Mouse (Mus musculus) heart, embryonic 15.5 days (tissue): ENCODE results near the gene Ubash3b. TPM values are rescaled to one million over a fixed set of nuclear protein-coding genes. Genes with fewer than 3 reads are reported as not detected.
A peak's percentile ranks its signal among the peaks of the same experiment; 100 is the strongest.

Source experiments
- ATAC-seq: fragments of 200-750 bp; cut with Nextera tagmentation; replicated peaks from 2 replicates; pipeline ENCODE4 v1.8.0; 2017; ENCODE audit warnings: low read depth, moderate TSS enrichment; ENCODE audit not compliant: insufficient number of reproducible peaks, insufficient read depth, low FRiP score
- H3K27ac ChIP-seq: fragments of 300-500 bp; sonication (generic); 2 replicates; pipeline ENCODE4 v1.5.1; 2015; ENCODE audit warnings: mild to moderate bottlenecking, inconsistent platforms
- H3K27me3 ChIP-seq: fragments of 300-500 bp; sonication (generic); 2 replicates; pipeline ENCODE4 v1.6.1; 2015; ENCODE audit warnings: inconsistent platforms
- H3K36me3 ChIP-seq: fragments of 300-500 bp; sonication (generic); 2 replicates; pipeline ENCODE4 v1.6.1; 2015; ENCODE audit warnings: mild to moderate bottlenecking, inconsistent platforms
- H3K4me1 ChIP-seq: fragments of 300-500 bp; sonication (generic); replicated peaks from 2 replicates; pipeline ENCODE4 v1.6.1; 2015; ENCODE audit warnings: inconsistent platforms
- H3K4me2 ChIP-seq: fragments of 300-500 bp; sonication (generic); 2 replicates; pipeline ENCODE4 v1.6.1; 2015; ENCODE audit warnings: inconsistent platforms, mild to moderate bottlenecking, moderate library complexity
- H3K4me3 ChIP-seq: fragments of 300-500 bp; sonication (generic); 2 replicates; pipeline ENCODE4 v1.5.1; 2015; ENCODE audit warnings: mild to moderate bottlenecking, inconsistent platforms
- H3K9ac ChIP-seq: fragments of 300-500 bp; sonication (generic); 2 replicates; pipeline ENCODE4 v1.6.1; 2015; ENCODE audit warnings: mild to moderate bottlenecking, inconsistent platforms
- H3K9me3 ChIP-seq: fragments of 300-500 bp; sonication (generic); replicated peaks from 2 replicates; pipeline ENCODE4 v1.6.1; 2016; ENCODE audit warnings: inconsistent platforms
- WGBS: fragments of 180-500 bp; shearing (Covaris S2); methylation state at CpG from one replicate; pipeline ENCODE4 v1.1.7; 2015; ENCODE audit warnings: mixed read lengths; 5-methylcytosine and 5-hydroxymethylcytosine counted together
- polyA plus RNA-seq: library from polyadenylated mRNA; unstranded; fragments of >200 nt; fragmentation: Nextera tagmentation; extraction: Ambion mirVana; gene quantifications from 2 replicates; pipeline ENCODE4 v1.2.1, GENCODE M21; 2015

The Ubash3b gene
- polyA plus RNA-seq, 1 experiment from 2014 or later = 6.8 TPM

DNA sequence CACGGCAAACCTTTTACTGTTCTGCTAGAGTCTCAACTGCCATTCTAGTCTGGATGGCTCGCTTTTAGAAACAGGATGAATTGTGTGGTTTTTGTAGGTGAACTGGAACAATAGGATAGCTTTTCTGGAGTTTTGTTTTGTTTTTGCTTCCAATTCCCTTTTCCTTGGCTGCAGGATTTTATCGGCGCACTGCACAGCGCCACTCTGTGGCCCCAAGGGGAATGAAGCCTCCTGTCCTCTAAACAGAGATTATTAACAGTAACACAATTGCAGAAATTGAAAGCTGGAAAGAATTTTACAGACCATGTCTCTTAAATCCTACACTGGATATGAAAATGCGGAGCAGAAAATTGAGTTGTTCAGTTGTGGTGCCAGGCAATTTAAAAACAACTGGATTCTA is 179.0 kb downstream of the Ubash3b start:
- 40% methylated on average over 6 of the region's 6 CpGs for WGBS
- Histone ChIP-seq H3K27me3 (no peaks in the 10 kb centered on the region), H3K9ac (no peak overlapping the region), H3K4me1 (no peaks in the 10 kb centered on the region), H3K36me3 (no peaks in the 10 kb centered on the region), H3K4me2 (no peak overlapping the region), H3K4me3 (no peak overlapping the region), H3K9me3 (no peaks in the 10 kb centered on the region), H3K27ac (no peak overlapping the region)
- no peak for ATAC-seq

DNA sequence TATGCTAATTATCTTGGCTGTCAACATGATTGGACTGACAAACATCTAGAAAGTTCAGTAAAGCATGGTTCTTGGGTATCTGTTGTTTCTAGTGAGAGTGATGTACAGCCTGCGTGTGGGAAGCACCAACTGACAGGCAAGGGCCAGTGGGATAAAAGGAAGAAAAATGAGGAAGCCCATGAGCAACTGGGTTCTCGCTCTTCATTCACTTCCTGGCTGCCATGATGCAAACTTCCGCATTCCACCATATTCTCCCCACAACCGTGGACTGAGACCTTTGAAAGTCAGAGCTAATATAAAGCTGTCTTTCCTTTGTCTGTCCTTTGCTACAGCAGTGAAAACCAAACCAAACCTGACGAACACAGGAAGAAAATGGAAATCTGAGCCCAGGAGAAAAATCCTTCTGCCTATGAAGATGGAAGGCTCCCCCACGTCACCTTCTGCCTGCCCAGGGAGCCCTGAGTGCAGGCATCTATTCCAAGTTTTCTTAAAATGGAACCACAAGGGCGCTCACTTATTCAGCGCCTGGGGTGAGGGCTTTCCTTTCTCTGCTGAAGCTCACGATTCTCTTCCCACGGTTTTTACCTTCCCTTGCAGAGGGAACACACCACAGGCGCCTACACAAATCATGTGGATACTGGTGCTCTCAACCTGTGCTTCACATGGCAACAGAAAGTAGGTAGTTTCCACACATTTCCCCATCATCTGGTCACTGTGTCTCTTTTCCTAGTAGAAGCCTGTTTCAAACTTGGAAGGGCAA is 187.3 kb downstream of the Ubash3b start:
- H3K4me3 ChIP-seq = no peak overlapping the region
- no peak overlapping the region for H3K9ac ChIP-seq

DNA sequence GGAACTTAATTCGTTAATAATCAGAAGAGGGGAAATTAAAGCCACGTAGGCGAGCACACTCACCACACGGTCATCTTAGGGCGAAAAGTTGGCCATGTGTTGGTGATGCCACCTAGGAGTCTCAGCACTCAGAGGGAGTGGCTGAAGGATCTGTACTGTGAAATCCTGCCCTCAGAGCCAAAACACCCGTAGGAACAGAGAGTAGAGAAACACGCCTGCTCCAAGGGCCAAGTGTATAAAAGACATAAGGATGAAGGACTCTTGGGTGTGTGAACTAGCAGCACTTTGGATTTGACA is 197.1 kb downstream of the Ubash3b start:
- Histone ChIP-seq H3K4me1 (peaks cover 7% of the 10 kb centered on the region), H3K9me3 (no peaks in the 10 kb centered on the region), H3K9ac (no peak overlapping the region), H3K27me3 (peaks cover 47% of the 10 kb centered on the region), H3K4me2 (peak overlapping the region; percentile 74), H3K27ac (no peak overlapping the region), H3K4me3 (peak overlapping the region; percentile 42), H3K36me3 (no peaks in the 10 kb centered on the region)
- 27% methylated on average over 7 of the region's 7 CpGs for WGBS
- ATAC-seq = no peak

More for the DNA sequence above, 187.3 kb downstream of the Ubash3b start:
- WGBS = 71% methylated on average over 11 of the region's 11 CpGs
- no peaks in the 10 kb centered on the region for H3K36me3 ChIP-seq
- no peak overlapping the region for H3K4me2 ChIP-seq
- H3K27ac ChIP-seq = no peak overlapping the region
- ATAC-seq = no peak
- no peaks in the 10 kb centered on the region for H3K4me1 ChIP-seq
- no peaks in the 10 kb centered on the region for H3K27me3 ChIP-seq
- no peaks in the 10 kb centered on the region for H3K9me3 ChIP-seq

DNA sequence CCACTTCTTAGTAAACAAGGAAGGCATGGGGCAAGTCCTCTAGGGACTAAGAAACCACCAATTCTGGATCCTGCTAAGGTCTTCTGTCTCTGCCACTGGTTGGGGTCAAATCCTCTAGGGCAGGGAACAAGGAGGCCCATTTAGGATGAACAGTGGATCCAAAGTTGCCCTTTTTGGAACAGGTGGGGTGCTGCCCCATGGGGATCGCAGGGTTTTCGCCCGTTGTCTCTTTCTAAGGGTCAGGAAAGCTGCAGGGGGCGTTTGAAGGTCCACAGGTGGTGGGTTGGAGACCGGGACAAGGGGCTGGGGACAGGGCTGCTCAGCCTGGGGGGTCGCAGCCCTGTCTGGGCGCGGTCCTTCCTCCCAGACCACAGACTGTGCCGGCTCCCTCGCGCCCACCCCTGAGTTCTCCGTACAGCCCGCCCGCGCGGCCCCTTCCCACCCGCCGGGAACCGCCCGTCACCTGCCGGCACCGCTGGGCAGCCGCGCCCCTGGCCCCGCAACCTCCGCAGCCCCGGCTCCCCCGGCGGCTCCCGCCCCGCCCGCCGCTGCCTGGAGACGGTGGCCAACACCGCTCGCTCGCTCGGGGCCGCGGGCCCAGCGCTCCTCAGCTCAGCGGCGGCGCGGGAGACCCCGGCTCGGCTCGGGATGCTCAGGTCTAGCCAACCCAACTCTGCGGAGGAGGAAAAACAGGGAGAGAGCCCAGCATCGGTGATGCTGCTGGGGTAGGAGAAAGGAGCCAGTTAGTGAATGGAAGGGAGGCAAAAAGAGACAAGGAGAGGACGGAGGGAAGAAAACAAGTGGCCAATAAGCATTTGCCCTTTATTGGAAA is 197.7 kb downstream of the Ubash3b start, which contains the start of gene Jhy:
Gene Jhy, minus strand, starts transcription at position 533 of the 832 bp plus-strand sequence.
- Histone ChIP-seq H3K9ac (no peak within 1 kb of the TSS), H3K27me3 (peaks cover 47% of the 10 kb centered on the region), H3K4me1 (peaks cover 7% of the 10 kb centered on the region), H3K4me2 (peak within 1 kb of the TSS; percentile 74), H3K36me3 (no peaks in the 10 kb centered on the region), H3K9me3 (no peaks in the 10 kb centered on the region), H3K27ac (no peak within 1 kb of the TSS), H3K4me3 (peak within 1 kb of the TSS; percentile 42)
- 2% methylated on average over 31 of the region's 51 CpGs for WGBS
- no peak for ATAC-seq

DNA sequence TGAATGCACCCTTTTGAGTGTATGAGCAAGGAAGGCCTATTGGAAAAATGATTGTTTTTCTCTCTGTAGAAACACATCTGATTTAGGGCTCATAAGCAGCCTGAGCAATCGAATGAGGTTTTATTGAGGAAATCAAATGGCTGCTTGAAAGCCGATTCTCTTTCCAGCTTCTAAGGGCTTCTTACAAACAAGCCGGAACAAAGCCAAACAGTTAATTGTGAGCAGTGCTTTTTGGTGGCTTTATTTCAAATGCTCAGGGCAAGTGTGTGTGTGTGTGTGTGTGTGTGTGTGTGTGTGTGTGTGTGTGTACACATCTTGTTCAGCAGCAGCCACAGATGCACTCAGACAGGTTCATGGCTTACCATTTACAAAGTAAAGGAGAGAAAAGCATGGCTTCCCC is 200.1 kb downstream of the Ubash3b start:
- Histone ChIP-seq H3K9me3 (no peaks in the 10 kb centered on the region), H3K27me3 (peaks cover 47% of the 10 kb centered on the region), H3K4me2 (no peak overlapping the region), H3K4me3 (no peak overlapping the region), H3K27ac (no peak overlapping the region), H3K4me1 (peaks cover 7% of the 10 kb centered on the region), H3K36me3 (no peaks in the 10 kb centered on the region), H3K9ac (no peak overlapping the region)
- ATAC-seq = no peak
- WGBS = 86% methylated on average over 3 of the region's 3 CpGs

Other genes with a start within 250 kb of the Ubash3b start
- gene Jhy, start 197.6 kb downstream of the Ubash3b start, polyA plus RNA-seq = not detected in 2 replicates
- gene Crtam, start 157.1 kb downstream of the Ubash3b start, polyA plus RNA-seq = 0.09 TPM in 1 of 2 replicates, not detected in the other